Mouse (Mus musculus) MEL (cell line): ENCODE results near the gene Inpp5a. TPM values are rescaled to one million over a fixed set of nuclear protein-coding genes. Genes with fewer than 3 reads are reported as not detected.

Experiments
- DNase-seq: peaks from one replicate; pipeline ENCODE4 v3.0.0; 2011; ENCODE audit warnings: low read depth, low spot score
- H3K27ac ChIP-seq: 2 replicates; pipeline ENCODE4 v1.5.1; 2012; ENCODE audit warnings: low read depth, mild to moderate bottlenecking, control low read depth, low read length, moderate library complexity; ENCODE audit not compliant: control insufficient read depth
- H3K27me3 ChIP-seq, 2 experiments: fragments of 150-350 bp in 1 of 2; sonication (generic) in 1 of 2; 2 replicates each; pipeline ENCODE4 v1.6.1; 2012; ENCODE audit warnings: low read length in 2 of 2, mild to moderate bottlenecking in 2 of 2, improper control_type of control experiment in 1 of 2, moderate library complexity in 1 of 2; ENCODE audit not compliant: insufficient read depth in 2 of 2, control insufficient read depth in 1 of 2
- H3K36me3 ChIP-seq, 2 experiments: 2 replicates each; pipeline ENCODE4 v1.6.1; 2012 to 2014; ENCODE audit warnings: low read length in 2 of 2, improper control_type of control experiment in 1 of 2, inconsistent platforms in 1 of 2, mild to moderate bottlenecking in 1 of 2; ENCODE audit not compliant: insufficient read depth in 2 of 2, control insufficient read depth in 1 of 2
- H3K4me1 ChIP-seq, 2 experiments: fragments of 150-350 bp in 1 of 2; sonication (generic) in 1 of 2; 2 replicates each; pipeline ENCODE4 v1.6.1; 2012; ENCODE audit warnings: low read length in 2 of 2, improper control_type of control experiment in 1 of 2, mild to moderate bottlenecking in 1 of 2; ENCODE audit not compliant: insufficient read depth in 2 of 2, control insufficient read depth in 1 of 2
- H3K4me3 ChIP-seq, 2 experiments: fragments of 150-350 bp in 1 of 2; sonication (generic) in 1 of 2; 2 replicates each; pipeline ENCODE4 v1.5.1; 2012; ENCODE audit warnings: low read depth in 2 of 2, low read length in 2 of 2, mild to moderate bottlenecking in 2 of 2, moderate library complexity in 2 of 2, control low read depth in 1 of 2, improper control_type of control experiment in 1 of 2; ENCODE audit not compliant: control insufficient read depth in 1 of 2, insufficient read depth in 1 of 2
- H3K79me2 ChIP-seq: 2 replicates; pipeline ENCODE4 v1.6.1; 2012; ENCODE audit warnings: mild to moderate bottlenecking, low read length, moderate library complexity; ENCODE audit not compliant: control insufficient read depth, poor library complexity, insufficient read depth
- H3K9ac ChIP-seq: 2 replicates; pipeline ENCODE4 v1.6.1; 2012; ENCODE audit warnings: low read depth, mild to moderate bottlenecking, control low read depth, low read length, moderate library complexity; ENCODE audit not compliant: control insufficient read depth, poor library complexity, severe bottlenecking
- H3K9me3 ChIP-seq: fragments of 150-350 bp; sonication (generic); replicated peaks from 2 replicates; pipeline ENCODE4 v1.6.1; 2012; ENCODE audit warnings: mild to moderate bottlenecking, low read length, improper control_type of control experiment, moderate library complexity; ENCODE audit not compliant: insufficient read depth
- CHD1 ChIP-seq: IDR thresholded peaks from 2 replicates; pipeline ENCODE4 v1.6.1; 2012; ENCODE audit warnings: low read depth, mild to moderate bottlenecking, inconsistent platforms, low read length, improper control_type of control experiment
- CHD2 ChIP-seq: IDR thresholded peaks from 2 replicates; pipeline ENCODE4 v1.6.1; 2011; ENCODE audit warnings: low read length, improper control_type of control experiment
- CTCF ChIP-seq, 3 experiments: IDR thresholded peaks in 2 of 3; conservative IDR thresholded peaks in 1 of 3; 2 replicates each; pipeline ENCODE4 v1.5.1; 2011 to 2012; ENCODE audit warnings: low read length in 3 of 3, low read depth in 2 of 3, mild to moderate bottlenecking in 2 of 3, improper control_type of control experiment in 1 of 3, inconsistent platforms in 1 of 3, mixed read lengths in 1 of 3, moderate library complexity in 1 of 3; ENCODE audit not compliant: control insufficient read depth in 1 of 3, insufficient read depth in 1 of 3, poor library complexity in 1 of 3, severe bottlenecking in 1 of 3
- E2F4 ChIP-seq: IDR thresholded peaks from 2 replicates; pipeline ENCODE4 v1.6.1; 2011; ENCODE audit warnings: low read depth, low read length, improper control_type of control experiment, borderline replicate concordance
- EP300 ChIP-seq, 2 experiments: IDR thresholded peaks; 2 replicates each; pipeline ENCODE4 v1.6.1; 2011; ENCODE audit warnings: improper control_type of control experiment in 2 of 2, low read length in 2 of 2, low read depth in 1 of 2, mild to moderate bottlenecking in 1 of 2
- GABPA ChIP-seq: IDR thresholded peaks from 2 replicates; pipeline ENCODE4 v1.6.1; 2012; ENCODE audit warnings: low read depth, mild to moderate bottlenecking, inconsistent platforms, low read length, improper control_type of control experiment, moderate library complexity
- GATA1 ChIP-seq: IDR thresholded peaks from 2 replicates; pipeline ENCODE4 v1.6.1; 2011; ENCODE audit warnings: low read depth, low read length, improper control_type of control experiment
- HCFC1 ChIP-seq: IDR thresholded peaks from 2 replicates; pipeline ENCODE4 v1.6.1; 2012; ENCODE audit warnings: low read depth, mild to moderate bottlenecking, inconsistent platforms, low read length, improper control_type of control experiment, moderate library complexity
- KAT2A ChIP-seq: conservative IDR thresholded peaks from 2 replicates; pipeline ENCODE4 v1.6.1; 2012; ENCODE audit warnings: low read depth, low read length, improper control_type of control experiment, inconsistent platforms
- MAFK ChIP-seq: IDR thresholded peaks from 2 replicates; pipeline ENCODE4 v1.6.1; 2011; ENCODE audit warnings: low read depth, mild to moderate bottlenecking, low read length, improper control_type of control experiment, borderline replicate concordance
- MAZ ChIP-seq: IDR thresholded peaks from 2 replicates; pipeline ENCODE4 v1.6.1; 2012; ENCODE audit warnings: low read depth, mild to moderate bottlenecking, inconsistent platforms, low read length, improper control_type of control experiment
- MEF2A ChIP-seq: IDR thresholded peaks from 2 replicates; pipeline ENCODE4 v1.6.1; 2014; ENCODE audit warnings: low read depth, mild to moderate bottlenecking, inconsistent platforms, low read length, improper control_type of control experiment; ENCODE audit not compliant: poor library complexity, insufficient replicate concordance, severe bottlenecking; ENCODE audit errors: extremely low read depth
- MYC ChIP-seq: IDR thresholded peaks from 2 replicates; pipeline ENCODE4 v1.6.1; 2011; ENCODE audit warnings: low read depth, mild to moderate bottlenecking, low read length, improper control_type of control experiment, moderate library complexity
- NELFE ChIP-seq: IDR thresholded peaks from 2 replicates; pipeline ENCODE4 v1.6.1; 2011; ENCODE audit warnings: low read depth, low read length, improper control_type of control experiment
- NRF1 ChIP-seq: IDR thresholded peaks from 2 replicates; pipeline ENCODE4 v1.6.1; 2014; ENCODE audit warnings: low read depth, mild to moderate bottlenecking, inconsistent platforms, low read length, improper control_type of control experiment, moderate library complexity; ENCODE audit not compliant: poor library complexity, insufficient read depth, severe bottlenecking
- POLR2A ChIP-seq, 2 experiments: IDR thresholded peaks; 2 replicates each; pipeline ENCODE4 v1.6.1; 2011 to 2012; ENCODE audit warnings: low read length in 2 of 2, mild to moderate bottlenecking in 2 of 2, control low read depth in 1 of 2, improper control_type of control experiment in 1 of 2, low read depth in 1 of 2, moderate library complexity in 1 of 2; ENCODE audit not compliant: control insufficient read depth in 1 of 2, insufficient read depth in 1 of 2, poor library complexity in 1 of 2
- RAD21 ChIP-seq: IDR thresholded peaks from 2 replicates; pipeline ENCODE4 v1.6.1; 2011; ENCODE audit warnings: mild to moderate bottlenecking, low read depth, low read length, improper control_type of control experiment
- SMC3 ChIP-seq: IDR thresholded peaks from 2 replicates; pipeline ENCODE4 v1.6.1; 2011; ENCODE audit warnings: low read depth, low read length, improper control_type of control experiment
- TAL1 ChIP-seq: IDR thresholded peaks from 2 replicates; pipeline ENCODE4 v1.6.1; 2012; ENCODE audit warnings: mild to moderate bottlenecking, inconsistent platforms, low read length, moderate library complexity, mixed read lengths
- TBP ChIP-seq: IDR thresholded peaks from 2 replicates; pipeline ENCODE4 v1.8.0; 2011; ENCODE audit warnings: low read depth, low read length, improper control_type of control experiment
- TCF12 ChIP-seq: IDR thresholded peaks from 2 replicates; pipeline ENCODE4 v1.6.1; 2014; ENCODE audit warnings: low read depth, mild to moderate bottlenecking, inconsistent platforms, low read length, improper control_type of control experiment, moderate library complexity
- UBTF ChIP-seq: IDR thresholded peaks from 2 replicates; pipeline ENCODE4 v1.6.1; 2012; ENCODE audit warnings: low read depth, mild to moderate bottlenecking, inconsistent platforms, low read length, improper control_type of control experiment, moderate library complexity, borderline replicate concordance; ENCODE audit not compliant: insufficient read depth
- USF1 ChIP-seq: IDR thresholded peaks from 2 replicates; pipeline ENCODE4 v1.6.1; 2014; ENCODE audit warnings: low read depth, mild to moderate bottlenecking, inconsistent platforms, low read length, improper control_type of control experiment, moderate library complexity
- ZC3H11A ChIP-seq: IDR thresholded peaks from 2 replicates; pipeline ENCODE4 v1.6.1; 2012; ENCODE audit warnings: low read depth, mild to moderate bottlenecking, inconsistent platforms, low read length, improper control_type of control experiment
- ZKSCAN1 ChIP-seq: IDR thresholded peaks from 2 replicates; pipeline ENCODE4 v1.6.1; 2012; ENCODE audit warnings: low read depth, mild to moderate bottlenecking, inconsistent platforms, low read length, improper control_type of control experiment, moderate library complexity
- ZNF384 ChIP-seq: IDR thresholded peaks from 2 replicates; pipeline ENCODE4 v1.6.1; 2012; ENCODE audit warnings: low read depth, mild to moderate bottlenecking, inconsistent platforms, low read length, improper control_type of control experiment
- polyA plus RNA-seq, 2 experiments: library from polyadenylated mRNA; stranded (reverse) in 1 of 2; unstranded in 1 of 2; fragments of >175 nt in 1 of 2; fragments of >200 nt in 1 of 2; gene quantifications; 2 replicates each; pipeline versions ENCODE4 v1.2.1 to v1.2.4; 2012; ENCODE audit warnings: low replicate concordance in 2 of 2, low read depth in 1 of 2; ENCODE audit not compliant: insufficient read length in 2 of 2, insufficient read depth in 1 of 2, missing spikeins in 1 of 2
- total RNA-seq: library from RNA; depleted of rRNA; stranded (reverse); fragments of 300-350 nt; gene quantifications from 2 replicates; pipeline ENCODE4 v1.2.3, GENCODE M21; 2012

The Inpp5a gene
- total and polyA plus RNA-seq, 3 experiments: 5.7 to 14.4 TPM; not detected in 1

GRCm38 (mm10) chr7:139610328-139610727 lies 221.4 kb downstream of the Inpp5a start:
- H3K36me3 ChIP-seq: no peaks in the 10 kb centered on the region; a peak in 1 of 4 replicates
- DNase-seq: peak; percentile 63
- no peak overlapping the region for H3K4me3 ChIP-seq
- H3K4me1 ChIP-seq: peaks cover 0 to 5% of the 10 kb centered on the region in 2 experiments; a peak in 2 of 4 replicates
- no peaks in the 10 kb centered on the region for H3K9me3 ChIP-seq
- H3K79me2 ChIP-seq: no peaks in the 10 kb centered on the region
- no peak overlapping the region for H3K9ac ChIP-seq
- peaks cover 0 to 2% of the 10 kb centered on the region in 2 experiments; a peak in 1 of 4 replicates for H3K27me3 ChIP-seq
- no peak overlapping the region for H3K27ac ChIP-seq
- TF ChIP-seq EP300 (IDR thresholded peaks at IDR 0.05; ENCODE audit: low read depth in 1 of 2, low read length in 2 of 2) (peak; percentile 6 to 48; a peak in 2 of 4 replicates), HCFC1 (no peak)

DNA sequence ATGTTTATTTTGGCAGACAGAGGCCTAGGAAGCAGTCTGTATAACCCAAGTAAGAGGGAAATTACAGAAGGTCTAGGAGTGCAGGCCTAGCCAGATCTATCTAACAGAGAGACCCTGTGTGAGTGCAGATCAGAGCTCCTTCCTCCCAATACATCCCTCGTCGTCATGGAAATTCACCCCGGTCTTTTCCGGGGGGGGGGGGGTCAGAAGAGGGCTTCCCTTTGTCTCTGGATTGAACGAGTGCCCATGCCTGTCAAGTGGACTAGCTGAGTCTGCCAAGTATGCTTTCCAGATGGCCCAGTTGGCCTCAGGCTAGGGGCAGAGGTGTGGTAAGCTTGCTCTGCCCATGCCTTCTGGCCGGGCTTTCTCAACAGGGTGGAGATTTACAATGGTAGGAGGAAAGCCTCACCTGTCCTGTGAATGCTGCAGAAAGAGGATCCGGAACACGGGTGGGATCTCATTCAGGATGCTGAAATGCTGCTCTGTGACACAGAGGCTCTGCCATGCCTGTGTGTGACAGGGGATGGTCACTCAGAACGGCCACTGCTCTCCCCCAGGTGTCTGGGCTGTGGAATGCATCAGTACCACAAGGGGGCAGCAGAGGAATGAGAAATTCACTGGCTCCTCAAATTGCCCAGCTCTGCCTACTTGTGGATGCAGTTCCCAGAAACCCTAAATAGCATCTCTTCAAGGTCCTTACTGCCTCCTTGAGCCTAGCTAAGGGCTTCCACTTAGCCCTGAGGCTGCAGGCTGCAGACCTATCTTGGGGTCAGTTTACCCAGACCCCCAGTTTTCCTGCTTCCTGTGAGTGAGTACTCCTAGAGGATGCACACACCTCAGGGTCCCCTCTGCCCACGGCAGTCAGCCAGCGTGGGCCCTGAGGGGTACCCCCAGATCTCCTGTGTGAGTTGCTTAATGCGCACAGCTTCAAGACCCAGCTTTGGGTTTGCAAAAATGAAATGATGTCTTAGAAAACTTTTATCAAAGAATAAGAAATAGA lies 227.2 kb downstream of the Inpp5a start:
- TF ChIP-seq CHD1 (no peak), MAFK (no peak), CTCF (IDR thresholded peaks at IDR 0.05 in 2 of 3, conservative IDR thresholded peaks at IDR 0.05 in 1 of 3; ENCODE audit: control insufficient read depth in 1 of 3, insufficient read depth in 1 of 3, low read depth in 2 of 3, low read length in 3 of 3, poor library complexity in 1 of 3, severe bottlenecking in 1 of 3) (peak; percentile 68 to 73 (median 72)), TCF12 (no peak), ZC3H11A (peak; percentile 21; the same call in 1 of the 2 replicates), POLR2A (IDR thresholded peaks at IDR 0.05; ENCODE audit: control insufficient read depth in 1 of 2, insufficient read depth in 1 of 2, low read depth in 1 of 2, low read length in 2 of 2, poor library complexity in 1 of 2) (no peak), CHD2 (no peak), NRF1 (no peak), GATA1 (no peak), ZNF384 (no peak), KAT2A (no peak), EP300 (IDR thresholded peaks at IDR 0.05; ENCODE audit: low read depth in 1 of 2, low read length in 2 of 2) (no peak), ZKSCAN1 (no peak), TBP (no peak), MEF2A (no peak), HCFC1 (no peak), E2F4 (no peak), UBTF (no peak), MAZ (no peak), USF1 (no peak), GABPA (no peak), SMC3 (peak; percentile 51), MYC (no peak), NELFE (no peak), TAL1 (no peak), RAD21 (peak; percentile 55)
- TF ChIP-seq, all 39 proteins: peak for 4
- Histone ChIP-seq H3K4me3 (no peak overlapping the region), H3K36me3 (no peaks in the 10 kb centered on the region), H3K79me2 (no peaks in the 10 kb centered on the region), H3K9ac (no peak overlapping the region), H3K4me1 (no peaks in the 10 kb centered on the region), H3K27me3 (peaks cover 0 to 2% of the 10 kb centered on the region in 2 experiments; a peak in 1 of 4 replicates), H3K9me3 (no peaks in the 10 kb centered on the region), H3K27ac (no peak overlapping the region)
- DNase-seq: peak; percentile 32
